Mouse (Mus musculus) left cerebral cortex, postnatal 4 days (tissue): ENCODE results near the gene Ube2q2. TPM values are rescaled to one million over a fixed set of nuclear protein-coding genes. Genes with fewer than 3 reads are reported as not detected.
"Not testable (repeated sequence)": the region's sequence is repeated elsewhere in the genome, so short reads cannot be mapped to it uniquely, and the experiment has no call there.

Experiments
- DNase-seq: peaks from one replicate; pipeline ENCODE4 v3.0.0-alpha.2; 2022
- intact Hi-C: fragments of 180-260 bp; cut with DNase I; formaldehyde crosslinking; loops from one replicate; pipeline ENCODE4 v1.15.1; 2025
- total RNA-seq, 2 experiments: library from RNA; stranded (reverse); gene quantifications; 2 replicates each; pipeline ENCODE4 v1.2.3; 2021

The Ube2q2 gene
- total RNA-seq, 2 experiments from 2014 or later: 45.5 to 51.4 TPM

DNA sequence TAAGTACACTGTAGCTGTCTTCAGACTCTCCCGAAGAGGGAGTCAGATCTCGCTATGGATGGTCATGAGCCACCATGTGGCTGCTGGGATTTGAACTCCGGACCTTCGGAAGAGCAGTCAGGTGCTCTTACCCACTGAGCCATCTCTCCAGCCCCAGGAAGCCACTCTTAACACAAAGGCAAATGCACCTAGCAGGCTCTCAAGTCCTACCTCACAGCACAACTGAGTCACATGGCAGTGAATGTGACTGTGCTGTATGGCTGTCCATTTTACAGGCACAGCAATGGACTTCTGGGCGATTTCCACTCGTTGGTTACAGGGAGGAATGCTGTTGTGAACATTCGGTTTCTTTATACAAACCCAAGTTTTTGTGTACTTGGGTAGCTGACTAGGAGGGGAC is 83.9 kb downstream of the Ube2q2 start:
- intact Hi-C loops: loop anchor here (5.0 to 10.0 kb wide), 2 partner anchors 80 to 162 kb away; no protein-coding TSS in a partner anchor
- DNase-seq: no peak

DNA sequence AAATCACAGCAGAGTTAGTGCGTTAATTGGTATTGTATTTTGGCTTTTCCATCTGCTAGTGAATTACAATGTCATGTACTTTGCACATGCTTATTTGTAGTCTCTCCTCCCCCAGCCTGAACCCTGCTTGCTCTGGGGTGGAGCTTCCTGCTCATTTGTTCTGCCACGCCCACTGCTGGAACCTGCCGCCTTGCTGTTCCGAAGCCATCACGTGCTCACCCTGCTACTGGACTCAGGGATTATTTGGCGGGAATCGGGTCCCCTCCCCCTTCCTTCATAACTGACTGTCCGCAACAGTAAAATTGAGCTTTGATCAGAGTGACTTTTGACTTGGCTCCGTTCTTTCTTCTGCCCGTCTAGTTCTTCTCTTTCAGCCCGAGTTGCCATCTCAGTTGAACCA is 84.4 kb downstream of the Ube2q2 start:
- not testable (repeated sequence) for DNase-seq
- intact Hi-C loops: loop anchor here (5.0 to 10.0 kb wide), 2 partner anchors 79 to 162 kb away; no protein-coding TSS in a partner anchor

DNA sequence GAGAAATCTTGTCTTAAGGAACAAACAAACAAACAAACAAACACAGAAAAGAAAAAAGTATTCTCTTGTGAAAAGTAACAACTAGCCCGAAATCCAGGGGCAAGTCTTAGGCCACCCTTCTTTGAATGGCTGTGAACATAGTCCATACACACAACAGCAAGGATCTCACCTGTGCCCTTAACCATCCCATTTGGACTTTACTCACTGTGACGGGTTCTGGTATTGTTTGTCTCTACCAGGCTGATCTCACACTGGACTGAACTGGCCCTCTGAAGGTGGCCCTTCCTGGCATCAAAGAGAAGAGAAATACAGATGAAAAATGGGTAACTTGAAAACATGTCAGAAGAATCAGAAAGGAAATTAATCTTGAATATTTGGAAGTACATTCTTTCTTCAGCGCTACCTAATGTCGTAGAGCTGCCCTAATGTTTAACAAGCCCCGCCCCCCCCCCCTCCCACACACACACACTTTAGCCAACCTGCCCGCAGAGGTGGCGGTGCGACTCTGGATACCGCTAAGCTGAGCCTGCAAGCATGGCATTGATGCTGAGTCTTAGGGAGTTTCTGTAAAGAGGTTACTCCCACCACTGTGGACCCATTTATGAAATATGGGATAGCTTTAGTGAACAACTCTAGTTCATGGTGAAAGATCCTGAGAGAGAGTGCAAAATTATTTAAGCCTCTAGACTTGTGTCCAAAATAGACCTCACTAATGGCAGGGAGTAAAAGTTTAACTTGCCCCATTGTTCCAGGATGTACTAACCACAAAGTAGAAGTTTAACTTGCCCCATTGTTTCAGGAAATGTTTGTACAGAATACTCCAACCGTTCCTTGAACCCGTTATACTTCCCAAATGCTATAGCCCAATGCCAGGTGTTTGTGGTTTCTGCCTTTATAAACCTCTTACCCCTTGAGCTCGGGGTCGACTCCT is 87.8 kb downstream of the Ube2q2 start:
- intact Hi-C loops: loop anchor here (10.0 kb wide), 1 partner anchor 158 kb away; no protein-coding TSS in a partner anchor

DNA sequence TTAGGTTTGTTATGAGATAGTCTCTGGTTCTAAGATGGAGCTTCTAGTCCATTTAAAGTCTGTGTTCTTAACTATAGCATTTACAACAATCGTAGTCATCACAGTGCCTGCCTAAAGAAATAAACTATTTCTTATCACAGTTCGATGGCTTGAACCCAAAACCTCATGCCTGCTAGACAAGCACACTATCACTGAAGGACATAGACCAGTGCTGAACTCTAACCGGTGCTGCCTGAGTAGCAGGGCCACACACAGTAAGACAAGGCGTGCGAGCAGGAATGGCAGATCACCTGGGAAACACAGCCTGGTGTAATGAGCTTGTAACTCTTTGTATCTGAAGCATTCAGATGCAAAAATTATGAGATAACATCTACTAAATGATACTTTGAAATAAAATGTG is 92.2 kb downstream of the Ube2q2 start:
- DNase-seq: no peak
- intact Hi-C loops: no loop called here

More for the DNA sequence above, 87.8 kb downstream of the Ube2q2 start:
- no peak for DNase-seq

DNA sequence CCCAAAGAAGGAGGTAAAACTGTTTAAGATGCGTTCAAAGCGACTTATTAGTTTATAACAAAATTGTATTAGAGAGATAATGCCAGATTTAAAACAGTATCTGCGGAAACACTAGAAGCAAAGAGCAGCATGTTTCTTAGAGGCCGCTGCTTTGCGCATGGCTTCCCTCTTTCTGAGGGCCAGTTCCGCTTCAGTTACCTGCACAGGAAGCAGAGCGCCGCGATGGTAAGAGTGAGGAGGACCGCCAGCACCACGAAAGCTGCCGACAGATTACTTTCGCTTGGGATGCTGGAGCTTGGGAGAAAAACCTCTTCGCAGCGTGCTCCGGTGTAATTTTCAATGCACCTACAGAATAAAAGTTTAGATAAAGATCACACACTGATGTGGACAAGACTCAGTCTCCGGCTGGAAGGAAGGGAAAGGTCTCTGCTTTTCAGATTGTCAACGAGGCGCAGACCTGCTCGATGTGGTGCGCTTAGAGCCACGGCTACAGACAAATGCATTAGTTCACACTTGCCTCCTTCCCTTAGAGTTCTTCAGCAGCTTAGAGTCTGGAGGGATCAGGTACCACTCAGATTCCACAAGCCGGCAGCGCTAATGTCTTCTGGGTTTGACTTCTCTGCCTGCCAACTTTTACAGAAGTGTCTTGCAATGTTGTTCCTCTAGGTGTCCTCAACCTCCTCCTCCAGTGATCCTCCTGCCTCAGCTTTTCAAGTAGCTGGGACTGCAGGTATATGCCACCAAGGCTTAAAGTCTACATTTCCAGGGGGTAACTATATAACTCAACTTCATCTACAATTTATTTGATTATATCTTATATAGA is 93.4 kb downstream of the Ube2q2 start:
- intact Hi-C loops: no loop called here

DNA sequence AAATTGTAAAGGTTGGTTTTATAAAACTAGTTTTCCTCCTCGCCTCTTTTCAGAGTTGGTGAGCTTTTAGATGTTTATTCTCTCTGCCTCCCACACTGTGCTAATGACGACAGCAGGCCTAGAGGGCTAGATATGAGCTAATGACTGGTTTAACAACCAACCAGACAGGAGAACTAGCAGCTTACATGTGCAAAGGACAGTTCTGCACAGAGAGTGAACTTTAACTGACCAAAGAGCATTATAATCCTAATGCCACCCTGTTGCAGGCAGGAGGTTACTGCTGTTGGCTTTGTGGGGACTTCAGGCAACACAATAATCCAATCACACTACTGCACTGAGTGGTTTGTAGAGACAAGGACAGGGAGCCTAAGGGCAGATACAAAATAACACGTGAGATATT is 94.6 kb downstream of the Ube2q2 start:
- intact Hi-C loops: no loop called here
- no peak for DNase-seq

More for the DNA sequence above, 93.4 kb downstream of the Ube2q2 start:
- DNase-seq: no peak

DNA sequence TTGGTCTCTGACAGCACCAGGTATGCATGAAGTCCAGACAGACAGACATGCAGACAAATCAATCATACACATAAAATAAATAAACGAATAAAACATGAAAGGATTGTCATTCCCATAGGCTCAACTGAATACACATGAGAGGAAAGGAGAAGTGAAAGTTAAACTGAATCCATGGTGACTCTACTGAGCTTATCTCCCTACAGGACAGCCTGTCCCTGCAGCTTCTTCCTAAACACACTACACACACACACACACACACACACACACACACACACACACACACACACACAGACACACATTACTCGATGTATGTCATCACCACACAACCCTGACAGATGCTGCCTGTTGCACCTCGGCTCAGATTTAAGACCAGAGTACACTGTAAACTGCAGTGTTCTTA is 95.4 kb downstream of the Ube2q2 start:
- intact Hi-C loops: no loop called here
- DNase-seq: no peak

DNA sequence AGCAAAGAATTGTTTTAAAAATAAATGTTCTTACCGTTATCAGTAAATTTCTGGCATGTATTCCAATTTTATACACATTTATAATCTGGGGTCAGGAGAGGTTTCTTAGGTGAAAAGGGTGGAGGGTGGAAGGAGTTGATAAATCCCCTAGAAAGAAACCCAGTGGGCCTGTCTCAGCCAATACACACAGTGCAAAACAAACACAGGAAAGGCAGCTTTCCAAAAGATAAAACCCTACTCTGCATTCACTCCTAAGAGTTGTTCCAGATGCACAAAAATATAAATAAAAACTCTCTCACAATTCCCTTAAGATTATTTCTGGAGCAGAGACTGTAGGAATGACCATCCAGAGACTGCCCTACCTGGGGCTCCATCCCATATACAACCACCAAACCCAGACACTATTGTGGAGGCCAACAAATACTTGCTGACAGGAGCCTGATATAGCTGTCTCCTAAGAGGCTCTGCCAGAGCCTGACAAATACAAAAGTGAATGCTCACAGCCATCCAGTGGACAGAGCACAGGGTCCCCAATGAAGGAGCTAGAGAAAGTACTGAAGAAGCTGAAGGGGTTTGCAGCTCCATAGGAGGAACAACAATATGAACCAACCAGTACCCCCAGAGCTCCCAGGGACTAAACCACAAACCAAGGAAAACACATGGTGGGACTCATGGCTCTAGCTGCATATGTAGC is 96.5 kb downstream of the Ube2q2 start:
- DNase-seq, intact Hi-C loops: not testable (repeated sequence)

DNA sequence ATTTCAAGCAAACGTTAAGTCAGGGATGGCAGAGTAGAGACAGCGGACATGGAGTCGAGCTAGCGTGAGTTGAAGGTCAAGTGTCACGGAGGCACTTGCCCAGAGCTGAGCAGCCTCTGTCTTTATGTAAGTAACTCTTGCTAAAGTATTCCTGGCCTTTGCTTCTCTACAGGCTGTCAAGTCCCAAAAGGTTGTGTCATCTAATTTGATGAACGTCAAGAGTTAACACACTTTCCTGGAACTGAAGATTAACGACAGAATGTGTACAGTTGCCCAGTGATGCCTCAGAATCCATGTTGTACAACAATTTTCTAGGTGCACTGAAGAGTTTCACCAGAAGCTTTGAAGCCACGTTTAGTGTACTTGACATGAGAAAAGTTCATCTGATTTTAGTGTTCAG is 97.8 kb downstream of the Ube2q2 start:
- intact Hi-C loops: no loop called here
- no peak for DNase-seq

DNA sequence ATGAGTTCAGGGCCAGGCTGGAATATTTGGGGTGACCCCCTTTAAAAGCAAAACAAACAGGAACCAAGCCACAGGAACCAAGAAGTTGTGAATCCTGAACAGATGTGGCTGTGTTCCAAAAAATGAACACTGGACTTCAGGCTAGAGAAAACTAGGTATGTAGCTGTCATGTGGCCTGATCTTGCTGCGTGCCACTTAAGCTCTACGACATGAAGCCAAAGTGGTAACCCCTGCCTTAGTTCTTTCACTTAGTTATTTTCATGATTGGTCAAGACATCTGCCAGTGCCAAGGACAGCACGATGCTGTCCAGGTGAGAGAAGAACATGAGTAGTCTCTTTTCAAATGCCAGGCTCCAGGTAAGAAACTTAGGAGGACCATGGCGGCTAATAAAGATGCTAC is 98.3 kb downstream of the Ube2q2 start:
- no peak for DNase-seq
- intact Hi-C loops: no loop called here

DNA sequence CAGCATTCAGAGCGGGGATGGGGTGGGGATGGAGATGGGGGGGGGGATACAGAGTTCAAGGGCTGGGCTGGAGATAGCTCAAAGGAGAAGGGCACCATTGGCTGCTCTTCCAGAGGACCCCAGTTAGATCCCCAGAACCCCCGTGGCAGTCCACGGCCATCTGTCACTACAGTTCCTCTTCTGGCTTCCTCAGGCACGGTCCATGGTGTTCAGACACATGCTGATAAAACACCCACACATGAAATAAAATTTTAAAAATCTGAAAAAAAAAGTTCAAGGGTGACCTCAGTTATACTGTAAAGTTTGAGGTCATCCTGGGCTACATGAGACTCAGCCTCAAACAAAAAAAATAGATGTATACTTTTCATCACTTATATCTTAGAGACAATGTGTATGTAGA is 99.8 kb downstream of the Ube2q2 start:
- intact Hi-C loops: no loop called here

DNA sequence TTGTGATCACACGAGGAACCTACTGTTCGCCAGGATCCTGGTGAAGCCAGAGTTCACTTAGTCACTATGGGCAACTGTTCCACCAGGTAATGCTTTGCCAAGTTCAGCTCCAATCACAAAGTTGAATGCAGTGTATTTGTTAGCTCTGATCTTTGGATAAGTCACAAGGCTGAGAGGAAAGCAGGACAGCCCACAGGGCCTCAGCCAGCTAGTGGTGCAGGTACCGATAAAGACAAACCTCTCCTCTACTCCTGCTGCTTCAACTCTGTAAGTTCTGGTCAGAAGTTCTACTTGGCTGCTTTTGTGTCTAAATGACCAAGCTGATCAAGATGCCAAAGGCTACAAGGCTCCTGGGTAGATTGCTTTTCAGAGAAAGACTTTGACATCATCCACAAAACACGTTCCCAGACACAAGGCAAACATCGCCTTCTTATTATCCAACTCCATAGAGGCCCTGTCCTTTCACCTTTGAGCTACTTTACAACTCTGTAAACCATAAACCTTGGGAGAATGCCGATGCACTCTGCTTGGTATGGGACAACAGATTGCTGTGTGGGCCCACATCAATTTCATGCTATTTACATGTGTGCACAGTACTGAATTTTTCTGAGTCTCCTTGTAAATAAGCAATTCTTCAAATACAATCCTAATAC is 102.1 kb downstream of the Ube2q2 start:
- intact Hi-C loops: no loop called here
- no peak for DNase-seq

More for the DNA sequence above, 99.8 kb downstream of the Ube2q2 start:
- no peak for DNase-seq

DNA sequence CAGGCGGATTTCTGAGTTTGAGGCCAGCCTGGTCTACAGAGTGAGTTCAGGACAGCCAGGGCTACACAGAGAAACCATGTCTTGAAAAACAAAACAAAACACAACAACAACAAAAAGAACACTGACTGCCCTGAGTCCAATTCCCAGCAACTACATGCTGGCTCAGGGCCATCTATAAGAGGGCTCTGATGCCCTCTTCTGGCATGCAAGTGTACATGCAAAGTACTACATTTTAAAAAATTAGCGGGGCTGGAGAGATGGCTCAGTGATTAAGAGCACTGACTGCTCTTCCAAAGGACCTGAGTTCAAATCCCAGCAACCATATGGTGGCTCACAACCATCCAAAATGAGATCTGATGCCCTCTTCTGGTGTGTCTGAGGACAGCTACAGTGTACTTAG is 103.4 kb downstream of the Ube2q2 start:
- intact Hi-C loops: not testable (repeated sequence)

DNA sequence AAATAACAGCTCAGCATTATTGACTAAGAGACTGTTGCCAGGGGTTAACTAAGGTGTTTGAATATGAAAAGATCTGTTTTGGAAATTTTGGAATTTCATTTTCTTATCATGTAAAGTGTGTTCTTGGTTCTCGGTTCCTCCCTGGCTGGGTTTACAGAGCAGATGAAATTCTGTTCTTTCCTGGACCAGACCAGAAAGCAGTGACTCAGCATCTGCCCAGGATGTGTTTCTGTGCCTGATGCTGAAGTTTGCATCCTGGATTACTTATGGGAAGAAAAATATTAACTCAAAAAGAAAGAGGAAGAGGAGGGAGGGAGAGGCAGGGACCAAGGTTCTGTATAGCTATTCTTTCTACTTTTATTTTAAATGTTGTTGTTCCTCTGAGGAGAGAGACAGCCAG is 105.2 kb downstream of the Ube2q2 start:
- DNase-seq: no peak
- intact Hi-C loops: no loop called here

More for the DNA sequence above, 103.4 kb downstream of the Ube2q2 start:
- DNase-seq: not testable (repeated sequence)

DNA sequence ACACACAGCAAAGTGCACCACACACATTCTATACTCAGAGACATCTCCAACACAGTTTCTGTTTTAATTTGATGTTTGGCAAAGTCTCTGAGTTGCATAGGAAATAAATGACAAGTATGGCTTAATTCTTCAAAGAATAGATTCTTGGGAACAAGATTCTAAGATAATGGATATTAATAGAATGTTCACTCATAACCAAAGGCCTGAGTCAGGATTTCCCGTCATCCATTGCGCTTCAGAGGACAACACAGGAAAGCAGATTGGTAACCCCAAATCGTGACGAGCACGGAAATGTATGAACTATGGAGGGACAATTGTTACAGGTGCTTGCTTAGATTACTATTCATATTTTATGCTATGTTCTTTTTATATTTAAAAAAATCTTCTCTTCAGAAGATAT is 106.4 kb downstream of the Ube2q2 start:
- DNase-seq: no peak

DNA sequence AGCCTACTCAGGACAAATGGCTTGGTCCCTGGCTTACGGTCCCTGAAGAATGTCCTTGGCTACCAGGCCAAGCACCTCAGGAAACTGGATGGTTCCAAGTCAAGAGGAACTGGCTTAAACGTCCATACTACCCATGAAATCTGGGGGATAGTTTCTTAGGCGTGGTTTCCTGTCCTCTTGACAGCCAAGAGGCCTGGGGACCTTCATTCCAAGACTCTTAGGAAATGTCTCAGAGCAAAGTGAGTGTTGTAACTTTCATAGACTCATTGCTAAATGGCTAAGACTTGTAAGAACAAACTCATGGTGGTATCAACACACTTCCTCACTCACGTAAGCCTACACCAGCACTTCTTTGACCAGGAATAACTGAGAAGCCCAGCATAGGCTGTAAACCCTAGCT is 107.0 kb downstream of the Ube2q2 start:
- DNase-seq: no peak
- intact Hi-C loops: no loop called here

More for the DNA sequence above, 106.4 kb downstream of the Ube2q2 start:
- intact Hi-C loops: no loop called here

DNA sequence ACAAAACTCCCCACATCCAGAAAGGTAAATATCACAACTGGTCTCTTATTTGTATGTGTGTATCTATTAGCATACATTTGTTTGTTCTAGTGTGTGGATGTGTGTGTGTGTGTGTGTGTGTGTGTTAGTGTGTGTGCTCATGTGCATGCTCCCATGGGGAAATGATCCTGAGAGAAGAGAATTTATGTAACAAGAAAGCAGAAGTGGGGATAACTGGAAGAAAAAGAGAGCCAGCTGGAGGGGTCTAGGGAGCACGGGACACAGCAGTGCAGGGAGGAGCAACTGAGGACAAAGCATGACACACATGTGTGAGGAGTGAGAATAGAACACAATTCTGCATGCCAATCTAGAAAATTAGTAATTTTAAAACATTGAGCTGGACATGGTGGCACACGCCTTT is 108.5 kb downstream of the Ube2q2 start:
- DNase-seq: no peak
- intact Hi-C loops: no loop called here
